Mouse (Mus musculus): Measurements from ENCODE around the gene Dnase2b.

Dnase2b gene

DNA sequence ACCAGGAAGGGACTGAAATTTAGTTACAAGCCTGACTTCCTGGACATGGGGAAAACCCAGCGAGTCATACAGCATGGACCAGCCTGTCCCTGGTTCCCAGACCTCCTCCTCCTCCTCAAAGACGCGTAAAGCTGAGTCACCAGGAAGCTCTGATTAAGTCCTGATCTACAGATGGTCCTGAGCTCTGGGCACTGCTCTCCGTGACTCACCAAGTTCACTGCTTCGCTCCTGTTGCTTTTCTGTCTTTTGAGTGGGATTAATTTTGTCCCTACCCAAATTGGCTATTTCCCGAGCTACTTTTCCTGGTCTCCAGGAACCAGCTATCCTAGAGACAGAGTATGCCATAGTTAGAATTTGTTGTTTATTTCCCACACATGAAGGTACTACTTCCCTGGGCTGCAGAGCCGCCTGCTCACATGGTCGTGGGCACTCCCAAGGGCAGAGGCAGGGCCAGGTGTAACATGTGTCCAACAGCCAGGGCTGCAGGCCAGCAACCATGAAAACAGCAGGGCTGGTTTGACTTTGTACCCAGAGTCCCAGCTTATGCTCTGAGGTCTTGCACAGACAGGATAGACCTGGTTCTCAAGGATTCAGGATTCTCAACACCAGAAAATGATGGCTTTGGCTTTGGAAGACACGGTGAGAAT lies 47.4 kb downstream of the Dnase2b start:
- peak; percentile 57 for DNase-seq

DNA sequence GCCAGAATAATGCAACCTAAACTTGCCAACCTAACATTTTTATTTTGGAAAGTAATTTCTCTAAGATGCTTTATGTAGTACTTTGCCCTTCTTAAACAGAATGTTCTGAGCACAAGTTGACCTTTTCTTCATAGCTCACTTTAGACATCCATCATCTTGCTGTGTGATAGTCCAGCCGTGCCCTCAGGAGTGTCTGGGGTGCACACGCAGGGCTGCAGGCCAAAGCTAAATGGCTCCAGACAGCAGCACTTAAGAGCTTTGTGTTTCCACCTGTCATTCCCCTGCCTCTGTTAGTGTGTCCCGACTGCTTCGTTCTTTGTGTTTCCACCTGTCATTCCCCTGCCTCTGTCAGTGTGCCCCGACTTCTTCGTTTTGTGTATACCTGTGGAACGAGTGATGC lies 48.0 kb downstream of the Dnase2b start:
- no peak for DNase-seq

DNA sequence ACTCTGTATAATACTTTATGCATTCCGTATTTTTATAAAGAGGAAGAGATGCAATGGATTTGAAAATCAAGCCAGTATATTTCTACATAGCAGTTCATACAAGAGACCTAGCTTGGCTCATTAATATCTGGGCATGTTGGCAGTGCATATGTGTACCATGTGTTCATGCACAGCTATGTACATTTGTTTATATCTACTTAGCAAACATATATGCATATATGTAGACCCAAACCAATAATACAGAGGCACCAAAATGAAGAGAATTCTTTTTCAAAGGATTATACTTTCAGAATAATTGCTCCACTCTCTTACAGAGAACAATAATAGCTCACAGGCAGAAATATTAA lies 50.4 kb downstream of the Dnase2b start:
- no peak for DNase-seq

DNA sequence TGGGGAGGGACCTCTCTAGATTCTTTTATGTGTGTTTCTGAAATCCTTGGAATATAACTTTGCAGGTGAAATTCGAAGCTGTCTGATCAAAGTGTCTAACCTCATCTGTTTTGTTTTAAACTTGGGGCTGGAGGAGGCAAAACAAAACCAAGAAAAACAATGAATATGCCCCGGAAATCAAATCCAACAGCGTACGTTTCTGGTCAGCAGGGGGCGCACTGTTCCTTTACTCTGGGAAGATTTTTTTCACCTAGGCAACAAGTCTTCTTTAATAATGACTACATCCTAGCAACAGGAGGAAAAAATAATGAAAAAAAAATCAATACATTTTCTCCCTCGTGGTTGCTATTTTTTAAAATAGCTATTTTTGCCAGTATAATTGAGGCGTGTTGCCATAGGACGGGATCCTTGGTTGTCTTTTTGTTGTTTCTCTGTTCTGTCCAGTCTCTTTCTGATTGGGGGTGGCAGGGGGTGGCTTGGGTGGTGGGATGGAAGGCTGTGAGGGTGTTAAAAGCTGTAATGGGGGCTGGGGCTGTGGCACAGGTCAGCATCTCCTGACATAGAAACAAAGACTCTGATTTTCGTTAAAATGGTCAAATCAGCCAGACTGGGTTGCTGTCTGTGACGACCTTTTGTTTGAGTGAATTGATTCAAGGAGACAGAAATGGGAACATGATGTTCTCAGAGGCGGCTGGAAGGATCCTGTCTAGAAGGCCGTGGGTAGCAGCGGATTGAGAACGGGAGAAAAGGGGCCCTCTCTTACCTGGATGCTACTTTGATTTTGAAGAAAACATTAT lies 50.9 kb downstream of the Dnase2b start:
- peak; percentile 77 for DNase-seq

DNA sequence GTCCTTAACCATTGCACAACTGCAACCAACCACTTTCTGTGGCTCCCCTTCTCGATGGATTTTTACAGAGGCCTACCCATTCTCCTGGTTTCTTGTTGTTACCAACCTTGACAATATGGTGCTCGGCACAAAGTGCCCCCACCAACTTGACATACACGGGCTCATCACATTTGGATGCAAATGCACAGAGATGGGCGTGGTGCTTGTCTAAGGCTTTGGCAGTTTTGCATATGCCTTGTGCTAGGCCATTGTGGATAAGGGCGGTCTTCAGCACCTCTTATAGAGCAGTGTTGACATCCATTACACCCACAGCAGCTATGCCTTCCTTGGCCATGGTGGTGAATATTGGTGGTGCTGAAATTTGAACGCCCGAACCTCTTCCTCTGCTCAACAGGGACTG lies 52.5 kb downstream of the Dnase2b start:
- no peak for DNase-seq

DNA sequence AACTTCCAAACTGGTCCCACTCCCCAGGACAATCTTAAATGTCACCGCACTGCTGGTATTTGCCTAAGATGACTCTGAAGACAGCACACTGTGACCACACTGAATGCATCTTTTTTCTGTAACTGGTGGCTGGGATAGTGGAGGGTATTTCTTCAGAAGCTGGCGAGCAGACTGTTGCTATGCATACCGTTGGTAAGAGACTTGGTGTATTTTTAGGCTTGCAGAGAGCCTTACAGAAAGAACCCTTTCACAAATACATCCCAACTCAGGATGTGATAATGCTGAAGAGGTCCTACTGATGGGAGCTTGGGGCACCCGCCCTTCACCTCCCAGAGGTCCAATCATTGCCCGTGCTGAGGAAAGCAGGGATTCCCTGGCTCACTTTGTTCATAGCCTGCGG lies 57.9 kb downstream of the Dnase2b start:
- no peak for DNase-seq

DNA sequence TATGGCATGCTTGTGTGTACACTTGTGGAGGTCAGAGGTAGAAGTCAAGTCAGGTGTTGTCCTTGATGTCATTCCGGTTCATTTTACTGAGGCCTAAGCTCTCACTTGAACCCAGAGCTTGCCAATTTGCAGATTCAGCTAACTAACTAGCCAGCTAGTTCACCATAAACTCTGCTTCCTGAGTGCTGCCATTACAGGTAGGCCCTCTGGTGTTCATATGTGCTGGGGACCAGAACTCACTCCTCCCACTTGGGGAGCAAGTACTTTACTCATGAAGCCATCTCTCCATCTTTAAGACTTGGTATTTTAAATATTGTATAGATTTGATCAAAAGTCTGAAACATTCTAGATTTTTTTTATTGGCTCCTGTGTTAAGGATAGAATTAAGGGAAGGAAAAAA lies 58.8 kb downstream of the Dnase2b start:
- no peak for DNase-seq

DNA sequence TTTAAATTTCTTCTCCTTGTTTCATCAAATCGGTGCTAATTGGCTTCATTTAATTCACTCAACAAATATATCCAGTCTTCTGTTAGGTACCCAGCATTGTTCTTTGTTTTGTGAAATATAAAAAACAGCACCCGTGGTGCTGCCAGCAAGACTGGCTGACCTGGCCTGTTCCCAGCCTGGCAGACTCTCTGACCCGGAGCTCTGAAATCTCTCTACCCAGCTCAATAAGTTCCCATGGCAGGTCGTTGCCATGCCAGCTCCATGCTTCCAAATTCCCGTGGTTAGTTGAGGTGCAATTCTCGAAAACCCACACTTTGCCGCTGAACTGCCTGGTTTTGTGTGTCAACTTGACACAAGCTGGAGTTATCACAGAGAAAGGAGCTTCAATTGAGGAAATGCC lies 60.6 kb downstream of the Dnase2b start:
- DNase-seq, result no peak

DNA sequence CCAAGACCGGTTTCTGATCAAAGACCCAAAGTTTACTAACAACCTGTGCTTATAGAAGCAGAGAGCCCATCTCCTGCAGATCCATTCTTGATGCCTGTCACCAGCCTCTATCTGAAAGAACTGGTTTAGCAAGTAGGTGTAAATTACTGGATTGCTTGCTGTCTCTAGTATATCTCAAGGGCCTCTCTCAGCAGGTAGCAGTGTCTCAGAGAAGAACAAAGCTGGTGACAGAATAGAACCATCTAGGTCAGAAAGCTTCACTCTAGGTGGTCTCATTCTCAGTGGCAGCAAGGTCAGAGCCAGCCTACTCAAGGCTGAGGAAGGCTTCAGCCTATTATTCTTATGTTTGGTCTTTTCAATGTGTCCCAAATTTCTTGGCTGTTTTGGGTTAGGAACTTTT lies 71.8 kb downstream of the Dnase2b start:
- DNase-seq, result no peak

DNA sequence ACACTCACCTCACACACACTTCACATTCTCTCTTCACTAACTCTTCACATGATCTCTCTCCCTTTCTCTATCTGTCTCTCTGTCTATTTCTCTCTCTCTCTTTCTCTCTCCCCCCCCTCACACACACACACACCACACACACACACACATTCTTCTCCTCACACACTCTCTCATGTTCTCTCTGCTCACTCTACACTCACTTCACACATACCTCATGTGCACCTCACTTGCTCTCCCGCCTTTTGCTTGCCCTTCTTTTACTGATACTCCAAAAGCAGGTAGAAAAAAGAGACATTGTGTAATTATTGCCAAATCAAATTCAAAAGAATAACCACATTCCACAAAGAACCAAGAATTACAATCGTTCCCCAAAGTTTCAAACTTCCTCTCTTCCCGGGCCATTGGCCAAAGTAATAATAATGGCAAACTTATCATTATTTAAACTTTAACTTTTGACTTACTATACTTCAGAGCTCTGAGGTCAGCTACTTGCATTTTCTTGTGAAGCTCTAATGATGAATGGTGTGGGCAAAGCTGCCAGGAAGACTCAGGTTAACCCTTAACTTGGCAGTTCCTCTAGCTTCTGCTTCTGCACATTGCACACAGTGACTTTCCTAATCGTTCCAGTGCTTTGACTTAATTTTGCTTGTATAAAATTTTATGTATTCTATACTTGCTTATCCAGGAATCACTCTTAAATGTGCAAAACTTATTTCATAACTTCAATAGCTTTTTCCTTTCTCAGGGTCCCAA lies 74.7 kb downstream of the Dnase2b start:
- DNase-seq, result peak; percentile 28

DNA sequence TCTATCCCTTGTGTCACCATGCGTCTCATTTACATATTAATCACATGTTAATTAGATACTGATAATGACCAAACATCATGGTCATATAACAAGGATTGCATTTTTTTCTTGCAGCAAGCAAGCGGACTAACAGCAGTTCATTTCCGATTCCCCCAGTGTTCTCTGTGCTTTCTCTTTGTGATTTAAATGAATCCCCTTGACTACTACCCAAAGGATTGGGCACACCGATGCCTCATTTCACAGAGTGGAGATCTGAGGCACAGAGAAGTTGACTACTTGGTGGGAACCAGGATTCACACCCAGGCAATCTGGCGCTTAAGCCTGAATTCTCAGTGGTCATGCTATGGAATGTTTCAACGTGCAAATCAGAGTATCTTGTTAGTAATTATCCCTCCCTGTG lies 80.4 kb downstream of the Dnase2b start:
- no peak for DNase-seq

Data from kidney, postnatal 14 days (tissue).